Mouse (Mus musculus) kidney, adult 2 months (tissue): ENCODE measurements at regions not wholly inside any gene's neighbourhood (a gene's known extent, or its start where the extent isn't known, plus 50 kb on each side); places are given as distances from the start of the nearest gene placed in this dataset.
A peak's percentile ranks its signal among the peaks of the same experiment; 100 is the strongest.
"Not testable (repeated sequence)": the region's sequence is repeated elsewhere in the genome, so short reads cannot be mapped to it uniquely, and the experiment has no call there.

Source experiments
- DNase-seq: peaks from one replicate; pipeline ENCODE4 v3.0.0; 2021
- H3K27ac ChIP-seq: fragments of 200-500 bp; 2 replicates; pipeline ENCODE4 v1.5.1; 2012; ENCODE audit warnings: low read depth, low read length, control low read depth, inconsistent platforms; ENCODE audit not compliant: insufficient read depth
- H3K27me3 ChIP-seq: fragments of 200-500 bp; replicated peaks from 2 replicates; pipeline ENCODE4 v1.6.1; 2012; ENCODE audit warnings: mild to moderate bottlenecking, moderate library complexity, low read length, inconsistent platforms; ENCODE audit not compliant: control insufficient read depth, insufficient read depth
- H3K36me3 ChIP-seq: fragments of 200-500 bp; 2 replicates; pipeline ENCODE4 v1.6.1; 2012; ENCODE audit warnings: mild to moderate bottlenecking, moderate library complexity, low read length, inconsistent platforms; ENCODE audit not compliant: control insufficient read depth, insufficient read depth
- H3K4me1 ChIP-seq: fragments of 200-500 bp; 2 replicates; pipeline ENCODE4 v1.6.1; 2011; ENCODE audit warnings: low read length; ENCODE audit not compliant: control insufficient read depth, insufficient read depth
- H3K4me3 ChIP-seq: fragments of 200-500 bp; 2 replicates; pipeline ENCODE4 v1.5.1; 2011; ENCODE audit warnings: mild to moderate bottlenecking, low read depth, low read length, control low read depth; ENCODE audit not compliant: insufficient read depth
- CTCF ChIP-seq: fragments of 200-500 bp; conservative IDR thresholded peaks from 2 replicates; pipeline ENCODE4 v1.5.1; 2011; ENCODE audit warnings: low read depth, mild to moderate bottlenecking, control low read depth, low read length, moderate library complexity, mixed read lengths; ENCODE audit not compliant: insufficient read depth, insufficient read length
- POLR2A ChIP-seq: fragments of 200-500 bp; IDR thresholded peaks from one replicate; pipeline ENCODE4 v1.6.1; 2011; ENCODE audit warnings: low read depth, low read length, control low read depth
- WGBS: fragments of 180-500 bp; shearing (Covaris S2); methylation state at CpG from one replicate; pipeline ENCODE4 v1.1.7; 2018; 5-methylcytosine and 5-hydroxymethylcytosine counted together

DNA sequence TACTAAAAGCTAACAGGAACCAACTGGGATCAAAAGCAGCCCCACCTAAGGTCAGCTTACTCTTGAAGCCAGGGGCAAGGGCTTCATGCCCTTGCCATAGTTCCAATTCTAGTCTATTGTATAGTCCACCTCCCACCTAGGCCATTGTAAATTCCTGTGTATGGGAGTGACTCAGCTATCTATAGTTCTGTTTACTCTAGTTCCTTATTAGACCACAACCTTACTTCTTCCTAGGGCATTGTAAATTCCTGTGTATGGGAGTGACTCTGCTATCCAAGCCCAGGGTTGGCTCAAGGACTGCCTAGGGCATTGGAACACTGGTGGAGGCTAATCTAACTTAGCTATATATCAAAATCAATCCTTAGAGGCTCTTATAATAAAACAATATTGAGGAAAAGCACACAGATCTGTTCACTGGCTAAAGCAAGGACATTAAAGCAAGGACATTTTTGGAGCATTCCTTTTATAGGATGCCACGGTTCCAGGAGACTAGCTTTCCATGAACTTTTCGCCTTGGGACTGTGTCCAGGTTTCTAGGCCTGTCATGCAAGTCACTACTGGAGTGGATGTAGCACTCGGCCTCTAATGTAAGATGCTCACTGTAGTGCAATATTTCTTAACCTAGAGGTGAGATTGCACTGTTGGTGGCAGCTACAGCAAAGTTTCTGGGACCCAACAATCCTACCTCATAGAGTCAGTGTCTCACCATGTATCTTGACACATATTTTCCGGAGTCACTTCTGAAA, 154.8 kb upstream of the 1700015G11Rik start:
- Histone ChIP-seq H3K4me3 (no peak overlapping the region), H3K4me1 (no peaks in the 10 kb centered on the region), H3K27ac (no peak overlapping the region), H3K36me3 (no peaks in the 10 kb centered on the region), H3K27me3 (no peaks in the 10 kb centered on the region)
- DNase-seq: no peak
- WGBS: 64% methylated on average over 4 of the region's 4 CpGs
- no peak for TF ChIP-seq POLR2A
- TF ChIP-seq CTCF: no peak

DNA sequence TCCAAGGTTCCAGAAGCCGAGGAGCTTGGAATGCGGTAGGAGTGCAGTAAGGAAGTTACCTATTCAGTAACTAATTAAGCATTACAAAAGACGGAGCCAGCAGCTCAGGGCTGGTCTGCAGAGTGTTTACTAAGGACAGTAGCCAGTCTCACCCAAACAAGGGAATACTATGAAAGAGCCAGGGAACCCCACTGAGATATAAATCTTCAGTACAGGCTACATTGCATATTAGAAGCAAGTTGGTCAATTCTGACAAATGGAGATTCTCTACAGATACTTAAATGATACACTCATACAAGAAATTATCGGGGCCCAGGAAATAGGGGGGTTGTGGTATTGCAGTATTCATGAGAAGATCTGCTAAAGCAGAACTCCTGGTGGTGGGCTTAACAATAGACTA, 148.5 kb upstream of the 1700015G11Rik start:
- WGBS: 59% methylated on average over 4 of the region's 4 CpGs
- H3K27ac ChIP-seq, H3K27me3 ChIP-seq, H3K4me3 ChIP-seq, H3K36me3 ChIP-seq, H3K4me1 ChIP-seq: not testable (repeated sequence)
- DNase-seq: peak; percentile 24

DNA sequence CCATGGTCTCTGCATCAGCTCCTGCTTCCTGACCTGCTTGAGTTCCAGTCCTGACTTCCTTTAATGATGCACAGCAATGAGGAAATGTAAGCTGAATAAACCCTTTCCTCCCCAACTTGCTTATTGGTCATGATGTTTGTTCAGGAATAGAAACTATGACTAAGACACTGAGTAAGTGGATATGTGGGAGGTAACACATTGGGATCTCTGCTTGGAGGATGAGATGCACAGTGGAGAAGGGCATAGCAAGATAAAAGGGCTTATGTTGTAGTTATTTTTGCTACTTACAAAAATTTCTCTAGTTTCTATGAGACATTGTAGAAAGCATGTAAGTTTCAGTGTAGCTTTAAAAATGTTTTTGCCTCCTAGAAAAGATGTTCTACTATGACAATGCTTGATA, 143.9 kb upstream of the 1700015G11Rik start:
- H3K27me3 ChIP-seq: no peaks in the 10 kb centered on the region
- H3K4me1 ChIP-seq: no peaks in the 10 kb centered on the region
- TF ChIP-seq POLR2A: no peak
- no peak for TF ChIP-seq CTCF
- H3K27ac ChIP-seq: no peak overlapping the region
- H3K4me3 ChIP-seq: no peak overlapping the region
- DNase-seq: no peak
- H3K36me3 ChIP-seq: no peaks in the 10 kb centered on the region

DNA sequence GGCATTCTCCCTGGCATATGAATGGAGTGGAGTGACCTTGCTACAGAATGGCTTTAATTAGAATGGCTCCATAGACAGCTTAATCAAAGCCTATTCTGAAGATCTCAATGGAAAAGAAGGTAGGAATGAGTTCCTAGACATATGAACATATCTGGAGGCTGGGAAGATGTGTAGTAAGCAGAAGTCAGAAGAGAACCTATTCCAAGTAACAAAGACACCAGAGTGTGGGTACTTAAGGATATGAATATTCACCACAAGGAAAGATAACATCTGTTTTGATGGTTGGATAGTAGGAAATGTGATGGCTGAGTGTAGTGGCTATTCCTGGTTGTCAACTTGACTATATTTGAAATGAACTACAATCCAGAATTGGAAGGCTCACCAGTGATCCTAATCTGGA, 142.2 kb upstream of the 1700015G11Rik start:
- no peaks in the 10 kb centered on the region for H3K4me1 ChIP-seq
- no peak for DNase-seq
- no peak for TF ChIP-seq POLR2A
- TF ChIP-seq CTCF: no peak
- no peak overlapping the region for H3K27ac ChIP-seq
- no peak overlapping the region for H3K4me3 ChIP-seq
- H3K36me3 ChIP-seq: no peaks in the 10 kb centered on the region
- no peaks in the 10 kb centered on the region for H3K27me3 ChIP-seq

DNA sequence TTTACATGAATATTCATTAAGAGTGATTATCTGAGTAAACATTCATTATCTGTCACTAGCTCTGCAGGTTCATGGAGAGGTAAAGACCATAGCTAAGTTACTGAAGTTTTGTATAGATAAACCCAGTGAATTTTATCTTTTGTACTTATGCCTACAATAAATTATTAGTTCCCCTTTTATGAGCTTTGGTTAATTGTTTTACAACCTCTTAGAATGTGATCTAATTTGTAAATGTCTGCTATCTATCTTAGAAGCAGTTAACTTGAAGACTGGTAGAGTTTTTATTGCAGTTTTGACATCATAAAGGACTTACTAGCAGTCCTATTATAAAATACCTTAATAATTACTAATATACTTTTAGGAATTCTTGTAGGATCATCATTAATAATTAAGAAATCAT, 104.7 kb upstream of the 1700015G11Rik start:
- Histone ChIP-seq H3K27ac (no peak overlapping the region), H3K4me3 (no peak overlapping the region), H3K4me1 (no peaks in the 10 kb centered on the region), H3K36me3 (no peaks in the 10 kb centered on the region), H3K27me3 (no peaks in the 10 kb centered on the region)
- no peak for DNase-seq
- TF ChIP-seq CTCF (no peak), POLR2A (no peak)
